Mouse (Mus musculus): ENCODE results near the gene Nexn.

The Nexn gene

GRCm38 (mm10) chr3:152277912-152278311 lies 11.8 kb upstream of the Nexn start:
- no peak for DNase-seq

GRCm38 (mm10) chr3:152276935-152277334 lies 10.8 kb upstream of the Nexn start:
- no peak for DNase-seq

- no peak for DNase-seq
These were observed 8.9 kb upstream of the Nexn start for GRCm38 (mm10) chr3:152275008-152275407.

- no peak for DNase-seq
These were observed 7.0 kb upstream of the Nexn start for GRCm38 (mm10) chr3:152272974-152273685.

- no peak for DNase-seq
These were observed 5.7 kb upstream of the Nexn start for GRCm38 (mm10) chr3:152271876-152272275.

GRCm38 (mm10) chr3:152271071-152271710 lies 5.0 kb upstream of the Nexn start:
- DNase-seq = no peak

- no peak for DNase-seq
These were observed 1.9 kb upstream of the Nexn start for GRCm38 (mm10) chr3:152268099-152268498.

GRCm38 (mm10) chr3:152265351-152266035 lies 657 bp downstream of the Nexn start:
- peak; percentile 38 to 51 for DNase-seq

GRCm38 (mm10) chr3:152264830-152265229 lies 1.3 kb downstream of the Nexn start:
- DNase-seq = no peak

- no peak for DNase-seq
These were observed 1.8 kb downstream of the Nexn start for GRCm38 (mm10) chr3:152264374-152264773.

GRCm38 (mm10) chr3:152261948-152262347 lies 4.2 kb downstream of the Nexn start:
- no peak for DNase-seq

GRCm38 (mm10) chr3:152261436-152261835 lies 4.7 kb downstream of the Nexn start:
- DNase-seq = no peak

GRCm38 (mm10) chr3:152260362-152260761 lies 5.8 kb downstream of the Nexn start:
- no peak for DNase-seq

- DNase-seq = peak; percentile 72 to 81
These were observed 6.7 kb downstream of the Nexn start for GRCm38 (mm10) chr3:152259409-152259808.

GRCm38 (mm10) chr3:152257528-152257927 lies 8.6 kb downstream of the Nexn start:
- no peak for DNase-seq

GRCm38 (mm10) chr3:152250487-152250886 lies 15.7 kb downstream of the Nexn start:
- no peak for DNase-seq

GRCm38 (mm10) chr3:152247708-152248107 lies 18.4 kb downstream of the Nexn start:
- DNase-seq = no peak

GRCm38 (mm10) chr3:152245273-152245910 lies 20.8 kb downstream of the Nexn start:
- DNase-seq = no peak

- no peak for DNase-seq
These were observed 22.8 kb downstream of the Nexn start for GRCm38 (mm10) chr3:152243304-152243703.

GRCm38 (mm10) chr3:152241098-152241497 lies 25.1 kb downstream of the Nexn start:
- DNase-seq = no peak

GRCm38 (mm10) chr3:152239592-152239991 lies 26.6 kb downstream of the Nexn start:
- DNase-seq = no peak

- DNase-seq = no peak
These were observed 27.3 kb downstream of the Nexn start for GRCm38 (mm10) chr3:152238836-152239235.

- no peak for DNase-seq
These were observed 30.3 kb downstream of the Nexn start for GRCm38 (mm10) chr3:152235805-152236204.
